Mouse (Mus musculus) gastrocnemius, adult 8-10 months (tissue): ENCODE results near the gene Tspan31. TPM values are rescaled to one million over a fixed set of nuclear protein-coding genes. Genes with fewer than 3 reads are reported as not detected.

Experiments
- DNase-seq, 2 experiments: peaks; one replicate each; pipeline ENCODE4 v3.0.0; 2022; ENCODE audit warnings: low spot score in 2 of 2
- total RNA-seq, 4 experiments: library from RNA; stranded (reverse); gene quantifications; 2 replicates each; pipeline ENCODE4 v1.2.4; 2022

Gene Tspan31
- 10 to 100 TPM; 21.0 to 24.9 (median 21.5) TPM for total RNA-seq

DNA sequence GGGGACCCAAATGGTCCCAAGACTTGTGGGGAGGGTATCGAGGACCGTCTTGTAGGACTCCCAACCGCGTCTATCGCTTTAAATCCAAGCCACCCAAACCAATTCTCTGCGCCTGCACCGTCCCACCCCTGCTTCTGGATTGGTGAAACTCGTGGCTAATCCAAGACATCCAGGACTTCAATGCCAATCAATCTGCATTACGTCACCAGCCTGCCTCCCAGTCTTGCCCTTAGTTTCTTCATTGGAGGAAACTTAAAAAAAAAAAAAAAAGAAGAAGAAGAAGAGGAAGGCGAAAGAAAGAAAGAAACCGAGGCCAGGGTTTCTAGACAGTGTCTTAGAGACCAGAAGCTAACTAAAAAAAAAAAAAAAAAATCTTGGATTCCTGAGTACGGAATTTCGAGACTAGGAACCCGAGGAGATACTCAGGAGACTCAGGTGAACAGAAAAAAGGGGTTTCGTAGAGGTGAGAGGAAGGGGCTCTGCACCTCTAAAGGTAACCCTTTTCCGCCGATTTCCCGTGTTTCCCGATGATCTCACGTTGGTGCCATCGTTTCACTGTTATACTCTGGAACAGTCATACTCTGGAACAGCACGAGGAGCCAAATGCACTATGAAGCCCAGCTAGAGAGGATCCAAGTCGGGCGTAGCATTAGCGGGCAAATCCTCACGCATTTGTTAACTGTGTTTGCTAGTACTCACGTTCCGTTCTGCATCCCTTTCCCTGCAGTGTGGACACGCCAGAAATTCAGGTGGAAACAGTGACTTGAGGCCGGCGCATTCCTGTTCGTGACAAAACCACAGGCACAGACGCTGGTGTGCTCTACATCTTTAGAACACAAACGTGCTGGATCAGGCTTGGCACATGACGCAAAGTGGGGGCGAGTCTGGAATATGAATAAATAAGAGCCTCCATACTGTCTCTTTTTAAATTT is at the start of gene Tspan31:
TSS of gene Tspan31 (minus strand) at position 75 of the 932 bp plus-strand sequence.
- DNase-seq: peak; percentile 82 to 84

DNA sequence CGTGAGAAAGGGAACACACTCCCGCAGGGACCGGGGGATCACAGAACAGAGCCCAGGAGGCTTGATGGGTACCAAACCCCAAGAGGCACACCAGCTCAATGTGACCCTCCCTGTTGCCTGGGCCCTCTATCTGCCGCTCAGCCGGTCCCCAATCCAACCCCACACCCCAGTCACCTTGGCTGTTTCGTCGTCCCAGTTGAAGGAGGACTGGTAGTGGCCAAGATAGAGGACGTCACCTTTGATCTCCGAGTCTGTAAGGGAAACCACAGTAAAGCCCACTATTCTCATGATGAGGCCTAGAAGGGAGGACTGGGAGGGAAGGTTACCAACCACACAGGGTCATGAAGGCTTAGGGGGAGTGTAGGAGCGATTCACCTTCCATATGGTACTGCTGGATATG is 49.2 kb upstream of the Tspan31 start:
- no peak for DNase-seq

DNA sequence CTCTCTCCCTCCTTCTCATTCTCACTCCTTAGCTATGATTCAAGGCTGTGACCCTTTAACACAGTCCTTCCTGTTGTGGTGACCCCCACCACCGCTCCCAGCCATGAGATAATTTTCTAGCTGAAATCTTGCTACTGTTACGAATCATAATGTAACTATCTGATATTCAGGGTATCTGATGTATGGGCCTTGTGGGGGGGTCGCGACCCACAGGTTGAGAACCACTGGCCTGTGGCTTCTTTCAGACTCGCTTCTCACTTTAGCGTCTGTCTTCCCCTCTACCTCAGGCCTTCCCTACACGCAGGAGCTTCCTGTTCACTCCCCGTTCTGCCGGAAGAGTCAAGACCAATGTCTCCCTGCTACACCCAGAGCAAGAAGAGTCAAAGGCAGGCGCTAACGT is 48.4 kb upstream of the Tspan31 start:
- no peak for DNase-seq

GRCm38 (mm10) chr10:127115068-127115467 is 45.0 kb upstream of the Tspan31 start:
- no peak for DNase-seq

DNA sequence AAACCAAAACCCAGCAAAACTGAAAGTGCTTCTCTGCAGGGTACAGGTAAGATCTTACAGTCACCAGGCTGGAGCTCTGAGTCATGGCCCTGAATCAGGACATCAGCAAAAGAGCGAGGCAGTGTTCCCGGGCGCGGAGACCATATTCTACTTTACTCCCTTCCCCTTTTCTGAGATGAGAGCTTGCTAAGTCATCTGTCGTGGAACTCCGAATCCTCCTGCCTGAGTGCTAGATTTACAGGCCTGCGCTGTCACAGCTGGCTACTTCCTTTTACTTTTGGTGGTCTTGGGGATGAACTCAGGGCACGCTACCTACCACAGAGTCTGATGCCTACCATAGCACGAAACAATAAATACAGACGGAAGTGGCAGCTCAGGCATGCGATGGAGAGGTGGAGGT is 44.3 kb upstream of the Tspan31 start:
- DNase-seq: no peak

GRCm38 (mm10) chr10:127111001-127111887 is 41.2 kb upstream of the Tspan31 start:
- no peak for DNase-seq

GRCm38 (mm10) chr10:127108262-127108583 is 38.2 kb upstream of the Tspan31 start:
- no peak for DNase-seq

GRCm38 (mm10) chr10:127107563-127108261 is 37.6 kb upstream of the Tspan31 start:
- DNase-seq: no peak

DNA sequence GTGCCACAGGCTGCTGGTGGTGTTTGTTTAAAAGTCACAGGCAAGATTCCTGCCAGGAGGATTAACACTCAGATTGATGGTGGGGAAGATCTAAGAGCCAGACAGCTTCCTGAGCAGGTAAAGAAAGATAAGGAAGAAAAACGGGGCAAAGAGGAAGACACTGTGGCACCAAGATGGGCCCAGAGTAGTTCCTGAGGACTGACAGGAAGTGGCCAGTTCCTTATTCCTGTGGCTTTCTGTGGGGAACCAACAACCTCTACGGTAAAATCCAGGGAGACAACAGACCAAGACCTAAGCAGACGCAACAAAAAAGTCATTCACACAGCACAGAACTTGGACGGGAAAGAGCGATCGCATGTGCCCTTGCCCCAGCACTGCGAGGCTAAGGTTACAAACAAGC is 33.6 kb upstream of the Tspan31 start:
- DNase-seq: no peak

GRCm38 (mm10) chr10:127101151-127101550 is 31.1 kb upstream of the Tspan31 start:
- no peak for DNase-seq

- no peak for DNase-seq
These were observed 30.4 kb upstream of the Tspan31 start for GRCm38 (mm10) chr10:127100414-127100813.

DNA sequence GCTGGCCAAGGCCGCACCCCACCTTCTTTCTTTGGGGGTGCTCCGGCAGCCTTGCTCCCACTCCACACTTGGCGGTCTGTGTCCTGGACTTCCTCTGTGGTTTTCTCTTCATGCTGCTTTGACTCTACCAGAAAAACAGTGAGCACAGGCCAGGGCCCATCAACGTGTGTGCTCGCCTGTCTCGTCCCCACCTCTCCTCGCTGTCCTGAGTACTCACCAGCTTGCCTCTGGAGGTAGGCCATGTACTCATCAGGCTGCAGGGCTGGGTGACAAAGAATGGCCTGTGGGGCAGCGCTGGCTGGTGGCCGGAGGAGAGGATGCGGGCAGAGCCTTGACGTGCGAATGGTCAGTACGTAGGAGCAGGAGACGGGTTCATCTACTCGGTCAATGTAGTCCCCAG is 29.8 kb upstream of the Tspan31 start:
- DNase-seq: no peak

DNA sequence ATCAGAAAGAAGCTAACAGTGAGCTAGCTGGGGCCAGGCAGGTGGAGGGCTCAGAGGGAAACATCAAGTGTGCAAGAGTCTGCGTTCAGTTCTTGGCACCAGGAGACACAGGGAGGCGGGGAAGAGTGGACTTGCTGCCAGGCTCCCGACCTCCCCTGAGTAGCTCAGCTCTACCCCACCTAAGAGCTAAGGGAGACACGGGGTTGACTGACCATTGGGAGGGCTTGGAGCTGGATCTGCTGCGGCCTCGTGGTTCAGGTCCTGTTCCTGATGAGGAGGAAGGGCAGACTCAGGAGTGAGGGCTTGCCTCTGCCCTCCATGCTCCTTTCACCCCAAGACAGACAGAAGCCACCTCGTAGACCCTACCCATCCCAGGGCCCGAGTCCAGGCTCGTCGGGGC is 29.1 kb upstream of the Tspan31 start:
- no peak for DNase-seq

- DNase-seq: no peak
These were observed 28.4 kb upstream of the Tspan31 start for GRCm38 (mm10) chr10:127098514-127098913.

DNA sequence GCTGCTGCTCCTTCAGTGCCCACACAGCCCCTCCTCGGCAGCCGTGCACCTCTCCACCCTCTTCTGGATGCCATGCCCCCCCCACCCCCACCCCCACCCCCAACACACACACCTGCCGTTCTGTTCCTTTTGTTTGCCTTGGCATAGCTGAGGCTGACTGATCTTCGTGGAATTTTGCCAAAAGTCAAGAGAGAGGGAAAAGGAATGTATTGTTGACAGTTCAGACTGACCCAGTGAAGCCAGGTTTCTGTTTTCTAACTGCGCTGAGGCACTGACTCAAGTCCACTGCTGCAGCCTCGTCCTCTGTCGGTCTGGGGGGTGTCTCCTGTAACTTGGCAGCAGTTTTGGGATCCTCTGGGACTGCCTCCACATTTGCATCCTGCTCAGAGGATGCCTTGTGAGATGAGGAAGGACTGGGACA is 24.3 kb upstream of the Tspan31 start:
- DNase-seq: no peak

DNA sequence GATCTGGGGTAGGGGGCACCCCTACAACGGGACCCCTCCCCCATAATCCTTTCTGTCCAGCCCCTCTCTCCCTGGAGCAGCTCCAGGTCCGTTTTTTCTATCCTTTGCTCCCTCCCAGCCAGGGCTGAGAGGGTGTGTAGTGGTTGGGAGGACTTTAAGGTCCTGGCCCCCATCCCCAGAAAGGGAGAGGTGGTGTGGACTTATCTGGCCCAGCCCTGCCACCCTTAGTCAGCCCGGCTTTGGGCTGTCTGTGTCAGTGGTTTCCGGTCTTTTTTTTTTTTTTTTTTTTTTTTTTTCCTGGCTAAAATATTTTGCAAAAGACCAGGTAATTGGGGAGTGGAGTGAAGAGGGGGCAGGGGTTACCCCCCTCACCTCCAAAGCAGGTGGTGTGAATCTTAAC is 22.7 kb upstream of the Tspan31 start:
- no peak for DNase-seq

GRCm38 (mm10) chr10:127091507-127092396 is 21.7 kb upstream of the Tspan31 start:
- DNase-seq: no peak

- no peak for DNase-seq
These were observed 20.7 kb upstream of the Tspan31 start for GRCm38 (mm10) chr10:127090560-127091411.

DNA sequence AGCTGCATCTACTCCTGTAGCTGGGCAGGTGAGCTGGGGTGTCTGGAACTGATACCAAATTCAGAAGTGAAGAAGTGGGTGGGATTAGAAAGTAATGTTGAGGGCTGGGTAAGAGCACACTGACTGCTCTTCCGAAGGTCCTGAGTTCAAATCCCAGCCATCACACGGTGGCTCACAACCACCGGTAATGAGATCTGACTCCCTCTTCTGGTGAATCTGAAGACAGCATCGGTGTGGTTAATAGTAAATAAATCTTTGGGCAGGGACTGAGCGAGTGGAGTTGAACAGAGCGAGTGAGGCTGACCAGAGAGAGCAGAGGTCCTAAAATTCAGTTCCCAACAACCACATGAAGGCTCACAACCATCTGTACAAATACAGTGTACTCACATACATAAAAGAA is 15.6 kb upstream of the Tspan31 start:
- no peak for DNase-seq

GRCm38 (mm10) chr10:127085052-127085451 is 15.0 kb upstream of the Tspan31 start:
- DNase-seq: no peak
